In the genomic region with DNA sequence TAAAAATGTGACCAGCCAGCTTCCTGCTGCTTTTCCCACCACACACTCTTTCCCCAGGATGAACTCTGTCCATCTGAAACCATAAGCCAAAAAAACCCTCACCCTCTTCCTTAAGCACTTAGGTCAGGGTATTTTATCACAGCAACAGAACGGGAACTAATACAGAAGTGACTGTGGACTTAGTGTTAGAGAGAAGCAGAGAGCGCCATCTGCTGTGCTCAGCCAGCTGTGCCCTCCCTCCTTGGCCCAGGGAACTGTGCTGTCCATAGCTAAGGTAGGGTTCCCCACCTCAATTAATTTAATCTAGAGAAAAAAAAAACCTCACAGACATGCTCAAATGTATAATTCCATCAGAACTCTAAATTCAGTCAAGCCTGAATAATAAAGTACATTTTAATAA, we compare ENCODE assay signal across 13 mouse cellular contexts. TPM values are rescaled to one million over a fixed set of nuclear protein-coding genes. Genes with fewer than 3 reads are reported as not detected.
DNase-seq lines count a peak whose midpoint lies in the region; ATAC-seq and TF ChIP-seq lines count a peak whose summit lies in the region.
"Had no signal": no experiment of that assay in that cellular context is flagged by ENCODE, and none has a peak within 500 bp of the region (broad histone marks: within the 10 kb centered on the region; RNA-seq: fewer than 3 reads in every experiment).

No protein-coding gene starts in this region.

- no peaks in the 10 kb centered on the region for H3K4me1 ChIP-seq in embryonic facial prominence, embryonic 11.5 days (ENCODE audit: control insufficient read depth, insufficient read depth, low read length)
- peaks cover 27% of the 10 kb centered on the region for H3K4me1 ChIP-seq in embryonic facial prominence, embryonic 10.5 days
- H3K4me1 ChIP-seq in lung, embryonic 14.5 days (ENCODE audit: insufficient read depth) = 0 out of 2 replicates have a peak, but pooled peaks cover 6% of the 10 kb centered on the region
- H3K4me1 ChIP-seq in ES-E14 (ENCODE audit: control insufficient read depth in 2 of 2, insufficient read depth in 2 of 2, low read length in 2 of 2, poor library complexity in 1 of 2) = peaks cover 0 to 14% of the 10 kb centered on the region in 2 experiments; a peak in 2 of 4 replicates

- H3K4me3 ChIP-seq in embryonic facial prominence, embryonic 11.5 days (ENCODE audit: low read depth, low read length) = no peak overlapping the region
- H3K4me3 ChIP-seq in embryonic facial prominence, embryonic 10.5 days = no peak overlapping the region
- H3K4me3 ChIP-seq in lung, embryonic 14.5 days (ENCODE audit: low read depth, low read length) = no peak overlapping the region
- H3K4me3 ChIP-seq in ES-E14 (ENCODE audit: insufficient read depth in 1 of 2, low read depth in 1 of 2, low read length in 2 of 2, poor library complexity in 1 of 2, severe bottlenecking in 1 of 2) = no peak overlapping the region
- H3K4me3 ChIP-seq: heart, embryonic 13.5 days; intestine, embryonic 15.5 days; megakaryocyte, embryonic 14.5 days had no signal

- H3K27ac ChIP-seq in embryonic facial prominence, embryonic 11.5 days (replicated peaks; ENCODE audit: low read depth, low read length) = no peak overlapping the region
- H3K27ac ChIP-seq in embryonic facial prominence, embryonic 10.5 days (replicated peaks) = no peak overlapping the region
- no peak overlapping the region for H3K27ac ChIP-seq in lung, embryonic 14.5 days (ENCODE audit: low read depth)
- no peak overlapping the region for H3K27ac ChIP-seq in ES-E14 (ENCODE audit: insufficient read depth, low read depth, low read length, poor library complexity, severe bottlenecking)
- H3K27ac ChIP-seq: heart, embryonic 13.5 days; intestine, embryonic 15.5 days had no signal

- H3K9me3 ChIP-seq in embryonic facial prominence, embryonic 11.5 days (replicated peaks; ENCODE audit: control insufficient read depth, low read length) = no peaks in the 10 kb centered on the region
- no peaks in the 10 kb centered on the region for H3K9me3 ChIP-seq in embryonic facial prominence, embryonic 10.5 days
- no peaks in the 10 kb centered on the region for H3K9me3 ChIP-seq in lung, embryonic 14.5 days (ENCODE audit: low read depth, low read length)
- no peaks in the 10 kb centered on the region for H3K9me3 ChIP-seq in ES-E14 (ENCODE audit: control insufficient read depth, insufficient read depth, low read depth, low read length)
- H3K9me3 ChIP-seq: heart, embryonic 13.5 days; intestine, embryonic 15.5 days; megakaryocyte, embryonic 14.5 days had no signal

- 47% methylated on average over 2 of the region's 2 CpGs for WGBS in embryonic facial prominence, embryonic 11.5 days
- 39% methylated on average over 2 of the region's 2 CpGs for WGBS in embryonic facial prominence, embryonic 10.5 days
- WGBS in lung, embryonic 14.5 days = 33% methylated on average over 2 of the region's 2 CpGs

- TF ChIP-seq CTCF in lung, embryonic 14.5 days (IDR thresholded peaks at IDR 0.05; ENCODE audit: low read depth) = peak; percentile 51

- H3K36me3 ChIP-seq in embryonic facial prominence, embryonic 11.5 days (replicated peaks; ENCODE audit: control insufficient read depth, insufficient read depth, low read depth, low read length) = no peaks in the 10 kb centered on the region
- no peaks in the 10 kb centered on the region for H3K36me3 ChIP-seq in embryonic facial prominence, embryonic 10.5 days (replicated peaks)
- no peaks in the 10 kb centered on the region for H3K36me3 ChIP-seq in lung, embryonic 14.5 days (ENCODE audit: insufficient read depth)
- H3K36me3 ChIP-seq in ES-E14 (ENCODE audit: control insufficient read depth, insufficient read depth, low read length, poor library complexity, severe bottlenecking) = no peaks in the 10 kb centered on the region
- H3K36me3 ChIP-seq: heart, embryonic 13.5 days; intestine, embryonic 15.5 days had no signal

- H3K4me2 ChIP-seq in embryonic facial prominence, embryonic 11.5 days (ENCODE audit: low read depth, low read length) = no peak overlapping the region
- H3K4me2 ChIP-seq in lung, embryonic 14.5 days = no peak overlapping the region
- H3K4me2 ChIP-seq: heart, embryonic 13.5 days; intestine, embryonic 15.5 days had no signal

- H3K9ac ChIP-seq in embryonic facial prominence, embryonic 11.5 days (replicated peaks; ENCODE audit: low read length) = no peak overlapping the region
- no peak overlapping the region for H3K9ac ChIP-seq in lung, embryonic 14.5 days
- H3K9ac ChIP-seq in ES-E14 (ENCODE audit: insufficient read depth, low read depth, low read length, poor library complexity, severe bottlenecking) = no peak overlapping the region
- H3K9ac ChIP-seq: heart, embryonic 13.5 days; intestine, embryonic 15.5 days had no signal

- in situ Hi-C loops in ES-E14 (cut with MboI; ENCODE audit: low sequenced_read_pairs in 2 of 2, unreplicated experiment in 2 of 2) = no loop called here

- DNase-seq in embryonic facial prominence, embryonic 11.5 days (ENCODE audit: low spot score) = peak; percentile 37
- DNase-seq in embryonic facial prominence, embryonic 10.5 days (ENCODE audit: low spot score) = no peak
- peak; percentile 45 for DNase-seq in lung, embryonic 14.5 days
- no peak for DNase-seq in lung, postnatal 25 days (ENCODE audit: low spot score)
- DNase-seq in ES-E14 (ENCODE audit: low read depth, low spot score) = no peak
- peak; percentile 62 for DNase-seq in naive thymus-derived CD4-positive, alpha-beta T cell, adult 2 months (ENCODE audit: low read depth)
- DNase-seq in urinary bladder, postnatal 25 days (ENCODE audit: low spot score) = no peak
- DNase-seq: adrenal gland, adult 8-10 months; cerebellum, postnatal 25 days had no signal

- no peak for ATAC-seq in embryonic facial prominence, embryonic 11.5 days (replicated peaks; ENCODE audit: insufficient number of reproducible peaks, low FRiP score, low TSS enrichment, low read depth)
- no peak for ATAC-seq in lung, embryonic 14.5 days (ENCODE audit: insufficient read depth)
- ATAC-seq in frontal cortex, adult (ENCODE audit: low TSS enrichment) = no peak
- ATAC-seq: intestine, embryonic 15.5 days had no signal

- H3K27me3 ChIP-seq in embryonic facial prominence, embryonic 11.5 days (ENCODE audit: control insufficient read depth, insufficient read depth, low read length) = no peaks in the 10 kb centered on the region
- peaks cover 22% of the 10 kb centered on the region for H3K27me3 ChIP-seq in embryonic facial prominence, embryonic 10.5 days (replicated peaks; ENCODE audit: low read depth, poor library complexity, severe bottlenecking)
- peaks cover 3% of the 10 kb centered on the region; the same call in 1 of the 2 replicates for H3K27me3 ChIP-seq in lung, embryonic 14.5 days (ENCODE audit: insufficient read depth, low read length)
- H3K27me3 ChIP-seq: intestine, embryonic 15.5 days had no signal

TF ChIP-seq in ES-E14, 5 proteins besides CTCF, POLR2A, EP300 and RAD21:
- TF ChIP-seq ZC3H11A (IDR thresholded peaks at IDR 0.05; ENCODE audit: borderline replicate concordance, low read depth, low read length) = peak; percentile 19; the same call in 1 of the 2 replicates
- TF ChIP-seq ZNF384 (IDR thresholded peaks at IDR 0.05; ENCODE audit: low read depth, low read length) = no peak

RNA-seq across cellular contexts. Expression of a gene that starts 6.6 kb away (rescaled TPM):
- 43.5 and 48.0 TPM in 2 replicates for polyA plus RNA-seq in embryonic facial prominence, embryonic 11.5 days (2014; fragmentation: Nextera tagmentation; extraction: Ambion mirVana)
- 49.0 and 50.5 TPM in 2 replicates for polyA plus RNA-seq in embryonic facial prominence, embryonic 10.5 days (2016; fragmentation: Nextera tagmentation; extraction: Ambion mirVana)
- 60.6 and 68.1 TPM in 2 replicates for polyA plus RNA-seq in lung, embryonic 14.5 days (2014; fragmentation: Nextera tagmentation; extraction: Ambion mirVana)
- 16.3 and 16.4 TPM in 2 replicates for total RNA-seq in ES-E14 (2012; rRNA removed)

RNA-seq across cellular contexts. Expression of a gene that starts 26.7 kb away (rescaled TPM):
- polyA plus RNA-seq in embryonic facial prominence, embryonic 11.5 days (2014; fragmentation: Nextera tagmentation; extraction: Ambion mirVana) = 56.1 and 57.9 TPM in 2 replicates
- 87.2 and 90.4 TPM in 2 replicates for polyA plus RNA-seq in embryonic facial prominence, embryonic 10.5 days (2016; fragmentation: Nextera tagmentation; extraction: Ambion mirVana)
- polyA plus RNA-seq in lung, embryonic 14.5 days (2014; fragmentation: Nextera tagmentation; extraction: Ambion mirVana) = 51.0 and 59.3 TPM in 2 replicates
- total RNA-seq in ES-E14 (2012; rRNA removed) = 103 and 114 TPM in 2 replicates

RNA-seq across cellular contexts. Expression of a gene that starts 53.2 kb away (rescaled TPM):
- 161 and 174 TPM in 2 replicates for polyA plus RNA-seq in embryonic facial prominence, embryonic 11.5 days (2014; fragmentation: Nextera tagmentation; extraction: Ambion mirVana)
- polyA plus RNA-seq in embryonic facial prominence, embryonic 10.5 days (2016; fragmentation: Nextera tagmentation; extraction: Ambion mirVana) = 181 and 182 TPM in 2 replicates
- polyA plus RNA-seq in lung, embryonic 14.5 days (2014; fragmentation: Nextera tagmentation; extraction: Ambion mirVana) = 159 and 162 TPM in 2 replicates
- 104 and 165 TPM in 2 replicates for total RNA-seq in ES-E14 (2012; rRNA removed)

Comparison
In these comparisons a context has a peak if more than half of its experiments do, and no peak if none do; other contexts are left out.
1. DNase-seq: peak in embryonic facial prominence, embryonic 11.5 days (single experiment), lung, embryonic 14.5 days (single experiment) and naive thymus-derived CD4-positive, alpha-beta T cell, adult 2 months (single experiment); none in embryonic facial prominence, embryonic 10.5 days (single experiment), lung, postnatal 25 days (single experiment), ES-E14 (single experiment) and urinary bladder, postnatal 25 days (single experiment).